Comparison of ENCODE assay signal across 8 mouse cellular contexts in genomic region chr12:85824438-85825264, GRCm38 (mm10). TPM values are rescaled to one million over a fixed set of nuclear protein-coding genes. Genes with fewer than 3 reads are reported as not detected.
A peak's percentile ranks its signal among the peaks of the same experiment; 100 is the strongest.
DNase-seq lines count a peak whose midpoint lies in the region; ATAC-seq and TF ChIP-seq lines count a peak whose summit lies in the region.

Erg28 (minus strand) TSS chr12:85824550.
Ttll5 (plus strand) TSS chr12:85824659.

- peak; percentile 62; the same call in 1 of the 2 replicates for TF ChIP-seq POLR2A in bone marrow, adult 2 months (IDR thresholded peaks at IDR 0.05; ENCODE audit: borderline replicate concordance, control insufficient read depth, low read depth, low read length)
- TF ChIP-seq POLR2A in limb, embryonic 14.5 days (IDR thresholded peaks at IDR 0.05; ENCODE audit: borderline replicate concordance, extremely low read depth, insufficient read depth, insufficient read length): no peak

- H3K4me2 ChIP-seq in embryonic facial prominence, embryonic 15.5 days (replicated peaks): peak within 1 kb of the TSS; percentile 72
- peak within 1 kb of the TSS; percentile 89 for H3K4me2 ChIP-seq in limb, embryonic 14.5 days (replicated peaks; ENCODE audit: low read depth, low read length, severe bottlenecking)
- H3K4me2 ChIP-seq in midbrain, postnatal 0 days (ENCODE audit: low read depth, low read length, poor library complexity, severe bottlenecking): peak within 1 kb of the TSS; percentile 64

- H3K27ac ChIP-seq in bone marrow, adult 2 months (ENCODE audit: control insufficient read depth, insufficient read depth, low read depth, low read length, poor library complexity): peak within 1 kb of the TSS; percentile 98
- peak within 1 kb of the TSS; percentile 99 for H3K27ac ChIP-seq in embryonic facial prominence, embryonic 15.5 days (replicated peaks)
- peak within 1 kb of the TSS; percentile 90 for H3K27ac ChIP-seq in limb, embryonic 14.5 days (replicated peaks; ENCODE audit: low read depth, low read length)
- peak within 1 kb of the TSS; percentile 85 for H3K27ac ChIP-seq in midbrain, postnatal 0 days (ENCODE audit: low read depth, low read length)

- no peaks in the 10 kb centered on the region for H3K27me3 ChIP-seq in embryonic facial prominence, embryonic 15.5 days
- H3K27me3 ChIP-seq in limb, embryonic 14.5 days (ENCODE audit: control insufficient read depth, insufficient read depth, low read length): no peaks in the 10 kb centered on the region
- no peaks in the 10 kb centered on the region for H3K27me3 ChIP-seq in midbrain, postnatal 0 days (ENCODE audit: insufficient read depth, low read length)

- peak; percentile 2; the same call in 1 of the 2 replicates for TF ChIP-seq CTCF in bone marrow, adult 2 months (IDR thresholded peaks at IDR 0.05; ENCODE audit: control insufficient read depth, insufficient read depth, low read length)
- no peak for TF ChIP-seq CTCF in midbrain, postnatal 0 days (IDR thresholded peaks at IDR 0.05)

- WGBS in bone marrow, adult 2 months: under 1% methylated on average over 67 of the region's 67 CpGs
- under 1% methylated on average over 67 of the region's 67 CpGs for WGBS in embryonic facial prominence, embryonic 15.5 days
- WGBS in limb, embryonic 14.5 days: under 1% methylated on average over 65 of the region's 67 CpGs
- under 1% methylated on average over 67 of the region's 67 CpGs for WGBS in midbrain, postnatal 0 days

- peaks cover 24% of the 10 kb centered on the region for H3K36me3 ChIP-seq in embryonic facial prominence, embryonic 15.5 days
- H3K36me3 ChIP-seq in limb, embryonic 14.5 days (ENCODE audit: control insufficient read depth, insufficient read depth, low read length): peaks cover 33% of the 10 kb centered on the region
- peaks cover 11% of the 10 kb centered on the region; the same call in 1 of the 2 replicates for H3K36me3 ChIP-seq in midbrain, postnatal 0 days (ENCODE audit: insufficient read depth, low read length)

- no peaks in the 10 kb centered on the region; the same call in 1 of the 2 replicates for H3K4me1 ChIP-seq in bone marrow, adult 2 months (ENCODE audit: control insufficient read depth, insufficient read depth, low read length)
- H3K4me1 ChIP-seq in embryonic facial prominence, embryonic 15.5 days: peaks cover 16% of the 10 kb centered on the region
- H3K4me1 ChIP-seq in limb, embryonic 14.5 days (ENCODE audit: control insufficient read depth, insufficient read depth, low read length): peaks cover 8% of the 10 kb centered on the region; the same call in 1 of the 2 replicates
- H3K4me1 ChIP-seq in midbrain, postnatal 0 days (ENCODE audit: insufficient read depth, low read length): peaks cover 3% of the 10 kb centered on the region; the same call in 1 of the 2 replicates

- H3K4me3 ChIP-seq in bone marrow, adult 2 months (replicated peaks; ENCODE audit: control insufficient read depth, low read depth, low read length): peak within 1 kb of the TSS; percentile 99
- H3K4me3 ChIP-seq in embryonic facial prominence, embryonic 15.5 days (replicated peaks): peak within 1 kb of the TSS; percentile 71
- H3K4me3 ChIP-seq in limb, embryonic 14.5 days (replicated peaks; ENCODE audit: low read length): peak within 1 kb of the TSS; percentile 67
- H3K4me3 ChIP-seq in midbrain, postnatal 0 days (ENCODE audit: low read depth, low read length): peak within 1 kb of the TSS; percentile 83

- H3K9me3 ChIP-seq in embryonic facial prominence, embryonic 15.5 days (replicated peaks): no peaks in the 10 kb centered on the region
- H3K9me3 ChIP-seq in limb, embryonic 14.5 days (ENCODE audit: control insufficient read depth, low read length): no peaks in the 10 kb centered on the region
- no peaks in the 10 kb centered on the region for H3K9me3 ChIP-seq in midbrain, postnatal 0 days (ENCODE audit: low read length)

- peak; percentile 96 for ATAC-seq in embryonic facial prominence, embryonic 15.5 days (ENCODE audit: insufficient number of reproducible peaks, low FRiP score, low TSS enrichment, low read depth)
- peak; percentile 98 for ATAC-seq in limb, embryonic 14.5 days (ENCODE audit: low FRiP score, low read depth)
- ATAC-seq in midbrain, postnatal 0 days (ENCODE audit: low FRiP score): peak; percentile 98

- peak within 1 kb of the TSS; percentile 57 for H3K9ac ChIP-seq in embryonic facial prominence, embryonic 15.5 days
- H3K9ac ChIP-seq in limb, embryonic 14.5 days (ENCODE audit: low read depth, low read length, severe bottlenecking): peak within 1 kb of the TSS; percentile 74
- peak within 1 kb of the TSS; percentile 65 for H3K9ac ChIP-seq in midbrain, postnatal 0 days (replicated peaks; ENCODE audit: low read length, poor library complexity, severe bottlenecking)

- DNase-seq in 416B (ENCODE audit: low read depth): peak; percentile 98
- DNase-seq in heart, adult 8-10 months (ENCODE audit: low spot score): peak; percentile 94
- DNase-seq in kidney, adult 9 months: peak; percentile 96
- DNase-seq in limb, embryonic 14.5 days (ENCODE audit: low spot score): peak; percentile 95
- peak; percentile 97 for DNase-seq in midbrain, postnatal 0 days (ENCODE audit: low spot score)
- DNase-seq in spleen, postnatal 14 days (ENCODE audit: low spot score in 2 of 2): peak; percentile 85 to 88

RNA-seq across cellular contexts. Expression of gene Erg28, which starts in this region (rescaled TPM):
- 34.8 and 36.2 TPM in 2 replicates for polyA plus RNA-seq in bone marrow, adult 2 months (2011; ENCODE audit: insufficient read depth, insufficient read length, low replicate concordance, missing spikeins)
- polyA plus RNA-seq in embryonic facial prominence, embryonic 15.5 days (2015; fragmentation: Nextera tagmentation; extraction: Ambion mirVana): 109 TPM in 2 replicates
- total RNA-seq in heart, adult 8-10 months (2022): 1 to 10 TPM; 5.7 to 7.7 (median 7.1) TPM
- 86.7 and 92.7 TPM in 2 replicates for polyA plus RNA-seq in limb, embryonic 14.5 days (2012; rRNA removed)
- 110 and 120 TPM in 2 replicates for polyA plus RNA-seq in limb, embryonic 14.5 days (2014; fragmentation: Nextera tagmentation; extraction: Ambion mirVana)
- total RNA-seq in midbrain, postnatal 0 days (2014; rRNA removed): 71.4 and 79.8 TPM in 2 replicates
- polyA plus RNA-seq in midbrain, postnatal 0 days (2015; fragmentation: Nextera tagmentation; extraction: Ambion mirVana): 104 and 110 TPM in 2 replicates

RNA-seq across cellular contexts. Expression of gene Ttll5, which starts in this region (rescaled TPM):
- polyA plus RNA-seq in bone marrow, adult 2 months (2011; ENCODE audit: insufficient read depth, insufficient read length, low replicate concordance, missing spikeins): 8.2 and 16.8 TPM in 2 replicates
- polyA plus RNA-seq in embryonic facial prominence, embryonic 15.5 days (2015; fragmentation: Nextera tagmentation; extraction: Ambion mirVana): 13.1 and 13.6 TPM in 2 replicates
- 10 to 100 TPM; 12.8 to 20.7 (median 14.9) TPM for total RNA-seq in heart, adult 8-10 months (2022)
- polyA plus RNA-seq in limb, embryonic 14.5 days (2012; rRNA removed): 16.3 and 20.2 TPM in 2 replicates
- polyA plus RNA-seq in limb, embryonic 14.5 days (2014; fragmentation: Nextera tagmentation; extraction: Ambion mirVana): 13.9 and 14.6 TPM in 2 replicates
- 15.9 and 24.0 TPM in 2 replicates for total RNA-seq in midbrain, postnatal 0 days (2014; rRNA removed)
- 10.0 and 10.4 TPM in 2 replicates for polyA plus RNA-seq in midbrain, postnatal 0 days (2015; fragmentation: Nextera tagmentation; extraction: Ambion mirVana)

Comparison
In these comparisons a context has a peak if more than half of its experiments do, and no peak if none do; other contexts are left out.
1. Peak in every context shown above with its lines: DNase-seq, ATAC-seq, H3K4me3 ChIP-seq and H3K27ac ChIP-seq.